Mouse (Mus musculus): ENCODE data around the gene Eif4a1.

The Eif4a1 gene

GRCm38 (mm10) chr11:69670786-69671725 is 1.2 kb downstream of the Eif4a1 start:
- DNase-seq: peak; percentile 99

- no peak for DNase-seq
Observed at GRCm38 (mm10) chr11:69666665-69667005, 5.6 kb downstream of the Eif4a1 start.

- peak; percentile 57 for DNase-seq
Observed at GRCm38 (mm10) chr11:69665961-69666664, 6.1 kb downstream of the Eif4a1 start, which contains the start of gene Cd68. Gene Cd68 (minus strand): TSS chr11:69666153.

- no peak for DNase-seq
Observed at GRCm38 (mm10) chr11:69665457-69665960, 6.7 kb downstream of the Eif4a1 start.

GRCm38 (mm10) chr11:69664841-69665240 is 7.4 kb downstream of the Eif4a1 start:
- DNase-seq: no peak

GRCm38 (mm10) chr11:69663795-69664194 is 8.4 kb downstream of the Eif4a1 start:
- DNase-seq: no peak

- no peak for DNase-seq
Observed at GRCm38 (mm10) chr11:69662967-69663671, 9.1 kb downstream of the Eif4a1 start.

- DNase-seq: peak; percentile 94
Observed at GRCm38 (mm10) chr11:69662213-69662966, 9.8 kb downstream of the Eif4a1 start, which contains the start of gene Mpdu1. Gene Mpdu1 (minus strand): TSS chr11:69662642.

GRCm38 (mm10) chr11:69661221-69661881 is 10.9 kb downstream of the Eif4a1 start:
- no peak for DNase-seq

GRCm38 (mm10) chr11:69657462-69657881 is 14.8 kb downstream of the Eif4a1 start:
- no peak for DNase-seq

DNA sequence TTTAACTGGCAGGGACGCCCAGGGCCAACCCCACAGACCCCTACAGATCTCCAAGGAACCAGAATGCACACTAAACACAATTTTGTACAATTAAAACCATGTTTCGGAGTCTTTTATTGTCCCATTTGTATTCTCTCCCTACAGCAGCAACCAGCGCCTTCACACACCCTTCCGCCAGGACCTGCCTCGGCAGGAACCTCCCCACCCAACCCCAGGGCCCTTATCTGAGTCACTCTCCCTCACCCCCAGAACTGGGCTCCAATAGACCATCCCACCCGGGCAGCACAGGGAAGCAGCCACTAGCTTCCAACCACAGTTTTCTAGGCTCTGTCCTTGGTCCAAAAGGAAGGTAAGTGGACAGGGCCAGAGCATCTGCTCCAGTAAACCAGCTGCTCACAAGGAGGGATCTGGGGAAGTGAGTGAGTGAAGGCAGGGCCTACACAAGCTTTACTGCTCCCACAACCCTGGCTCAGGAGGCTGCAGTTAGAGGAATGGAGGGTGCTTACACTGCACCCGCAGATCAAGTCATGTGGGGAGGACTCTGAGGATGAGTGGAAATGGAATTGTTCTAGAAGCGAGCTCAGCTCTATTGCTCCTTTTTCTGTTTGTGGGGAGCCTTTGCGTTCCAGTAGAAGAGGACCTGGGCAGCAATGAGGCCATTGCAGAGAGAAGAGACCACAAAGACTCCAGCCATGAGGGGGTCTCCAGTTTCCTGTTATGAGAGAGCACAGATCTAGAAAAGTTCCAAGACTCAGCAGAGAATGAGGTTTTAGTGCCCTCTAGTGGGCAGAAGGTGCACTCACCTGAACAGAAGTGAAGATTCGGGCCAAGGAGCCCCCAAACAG is 15.4 kb downstream of the Eif4a1 start:
- peak; percentile 73 for DNase-seq

DNA sequence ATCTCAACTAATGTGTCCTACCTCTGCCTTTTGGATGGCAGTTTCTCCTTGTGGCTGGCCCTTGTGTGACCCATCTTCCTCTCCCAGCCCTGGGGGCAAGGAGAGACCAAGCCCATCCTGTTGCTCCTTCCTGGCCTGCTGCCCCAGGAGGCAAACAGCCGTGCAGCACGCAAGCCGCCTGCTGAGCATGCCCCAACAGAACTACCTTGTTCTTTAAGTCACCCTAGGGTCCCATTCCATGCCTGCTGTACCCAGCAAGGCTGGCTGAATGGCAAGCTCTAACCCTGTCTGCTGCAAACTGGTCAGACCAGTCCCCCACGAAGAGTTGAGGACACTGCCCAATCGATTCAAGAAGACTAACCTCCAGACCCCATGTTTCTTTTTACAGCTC is 16.2 kb downstream of the Eif4a1 start:
- no peak for DNase-seq

- DNase-seq: peak; percentile 67
Observed at GRCm38 (mm10) chr11:69655264-69656064, 16.8 kb downstream of the Eif4a1 start, which contains the start of gene Sox15. Gene Sox15 (plus strand): TSS chr11:69655314.

DNA sequence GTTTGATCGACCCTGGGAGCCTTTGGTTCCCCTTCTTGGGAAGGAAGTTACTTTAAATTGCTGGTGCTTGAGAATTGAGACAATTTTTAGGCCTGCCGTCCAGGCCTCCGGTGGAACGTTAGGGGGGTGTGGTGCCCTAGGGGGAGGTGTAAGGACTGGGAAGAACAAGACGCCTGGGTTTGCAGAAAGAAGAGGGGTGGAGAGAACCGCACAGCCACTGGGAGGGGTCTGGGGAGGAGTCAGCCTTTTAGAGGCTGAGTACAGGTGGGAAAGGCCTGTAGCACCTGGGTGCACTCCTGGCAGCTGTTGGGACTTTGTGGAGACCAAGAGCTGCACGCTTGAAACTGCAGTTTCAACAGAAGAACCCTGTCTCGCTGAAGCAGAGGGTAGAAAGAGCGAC is 17.5 kb downstream of the Eif4a1 start:
- DNase-seq: no peak

GRCm38 (mm10) chr11:69653399-69653798 is 18.8 kb downstream of the Eif4a1 start:
- no peak for DNase-seq

- no peak for DNase-seq
Observed at GRCm38 (mm10) chr11:69645860-69646259, 26.4 kb downstream of the Eif4a1 start.

DNA sequence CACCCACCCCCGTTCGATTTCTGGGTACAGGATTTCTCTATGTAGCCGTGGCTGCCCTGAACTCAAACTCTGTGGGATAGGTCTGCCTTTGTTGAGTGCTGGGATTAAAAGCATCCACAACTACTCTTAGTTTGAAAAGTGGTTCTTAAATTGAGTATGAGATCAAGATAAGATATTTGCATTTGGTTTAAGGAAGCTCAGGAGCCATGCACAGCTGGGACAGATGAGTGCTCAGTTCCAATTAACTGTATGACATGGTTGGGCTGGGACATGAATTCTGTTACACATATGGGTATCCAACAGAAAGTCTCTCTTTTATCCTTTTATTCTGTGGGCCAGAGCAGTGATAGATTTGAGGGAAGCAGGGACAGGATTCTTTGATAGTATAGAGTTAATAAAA is 36.8 kb downstream of the Eif4a1 start:
- no peak for DNase-seq

DNA sequence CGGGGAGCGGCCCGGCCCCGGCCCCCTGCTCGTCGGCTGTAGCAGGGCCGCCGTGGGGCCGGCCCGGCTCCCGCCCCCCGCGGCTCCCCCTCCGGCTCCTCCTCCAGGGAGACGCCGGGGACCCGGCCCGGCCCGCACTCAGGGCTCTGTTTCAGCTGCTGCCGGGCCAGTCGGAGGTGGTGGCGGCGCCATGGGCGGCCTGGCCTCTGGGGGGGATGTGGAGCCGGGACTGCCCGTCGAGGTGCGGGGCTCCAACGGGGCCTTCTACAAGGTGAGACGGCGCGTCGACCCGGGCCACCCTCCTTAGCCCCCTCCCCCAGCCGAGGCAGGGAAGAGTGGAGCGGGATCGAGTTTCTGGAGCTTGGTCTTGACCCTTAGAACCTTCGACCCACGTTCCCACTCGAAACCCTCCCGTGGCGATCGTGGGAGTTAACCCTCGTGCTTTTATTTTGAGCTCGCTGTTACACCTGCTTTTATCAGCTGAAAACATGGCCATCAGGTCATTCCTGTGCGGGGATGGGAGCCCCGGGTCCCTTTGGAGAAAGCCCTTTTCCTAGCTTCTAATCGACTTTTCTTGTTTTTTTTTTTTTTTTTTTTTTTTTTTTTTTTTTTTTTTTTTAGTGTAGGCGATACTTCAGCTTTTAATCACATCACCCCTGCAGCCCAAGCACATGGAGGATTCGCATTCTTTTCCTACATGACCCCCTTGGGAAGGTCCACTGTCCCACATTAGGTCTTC is 38.9 kb downstream of the Eif4a1 start:
- DNase-seq: no peak
